Mouse (Mus musculus) C2C12 (cell line): ENCODE results near the gene Pym1.

Experiments used
- CEBPB ChIP-seq: IDR thresholded peaks from one replicate; pipeline ENCODE4 v1.6.1; 2011; ENCODE audit warnings: low read depth, mild to moderate bottlenecking, control low read depth, moderate library complexity
- CTCF ChIP-seq: IDR thresholded peaks from one replicate; pipeline ENCODE4 v1.5.1; 2011; ENCODE audit not compliant: control insufficient read depth, insufficient read depth, insufficient read length
- USF1 ChIP-seq: IDR thresholded peaks from one replicate; pipeline ENCODE4 v1.6.1; 2011; ENCODE audit warnings: low read depth, mild to moderate bottlenecking, control low read depth, moderate library complexity

- TF ChIP-seq CTCF (no peak), CEBPB (no peak), USF1 (no peak)
These were observed 55.7 kb downstream of the Pym1 start for GRCm38 (mm10) chr10:128803361-128803760.
